Mouse (Mus musculus): ENCODE results near the gene Zc3h10. TPM values are rescaled to one million over a fixed set of nuclear protein-coding genes. Genes with fewer than 3 reads are reported as not detected.
"Not testable (repeated sequence)": the region's sequence is repeated elsewhere in the genome, so short reads cannot be mapped to it uniquely, and the experiment has no call there.

The Zc3h10 gene
- total RNA-seq, 2 experiments from 2014 or later, result 9.1 to 12.0 TPM

- peak in 1 of 2 experiments; percentile 35 for DNase-seq (ENCODE audit: low spot score in 2 of 2)
Measured at GRCm38 (mm10) chr10:128524732-128525662, 22.6 kb downstream of the Zc3h10 start.

- no peak for DNase-seq (ENCODE audit: low spot score in 2 of 2)
Measured at GRCm38 (mm10) chr10:128524111-128524731, 23.4 kb downstream of the Zc3h10 start.

GRCm38 (mm10) chr10:128522351-128522750, 25.2 kb downstream of the Zc3h10 start:
- no peak for DNase-seq (ENCODE audit: low spot score in 2 of 2)

GRCm38 (mm10) chr10:128520591-128520990, 27.0 kb downstream of the Zc3h10 start:
- DNase-seq (ENCODE audit: low spot score in 2 of 2), result no peak

GRCm38 (mm10) chr10:128518833-128519232, 28.7 kb downstream of the Zc3h10 start:
- peak in 1 of 2 experiments; percentile 49 for DNase-seq (ENCODE audit: low spot score in 2 of 2)

GRCm38 (mm10) chr10:128516677-128517076, 30.9 kb downstream of the Zc3h10 start:
- DNase-seq (ENCODE audit: low spot score in 2 of 2), result no peak

GRCm38 (mm10) chr10:128516029-128516428, 31.5 kb downstream of the Zc3h10 start:
- DNase-seq (ENCODE audit: low spot score in 2 of 2), result no peak

- no peak for DNase-seq (ENCODE audit: low spot score in 2 of 2)
Measured at GRCm38 (mm10) chr10:128515044-128515443, 32.5 kb downstream of the Zc3h10 start.

- no peak for DNase-seq (ENCODE audit: low spot score in 2 of 2)
Measured at GRCm38 (mm10) chr10:128511761-128512160, 35.8 kb downstream of the Zc3h10 start.

- no peak for DNase-seq (ENCODE audit: low spot score in 2 of 2)
Measured at GRCm38 (mm10) chr10:128511189-128511588, 36.4 kb downstream of the Zc3h10 start.

- DNase-seq (ENCODE audit: low spot score in 2 of 2), result no peak
Measured at GRCm38 (mm10) chr10:128510301-128510700, 37.3 kb downstream of the Zc3h10 start.

GRCm38 (mm10) chr10:128509831-128510230, 37.7 kb downstream of the Zc3h10 start:
- DNase-seq (ENCODE audit: low spot score in 2 of 2), result no peak

GRCm38 (mm10) chr10:128509203-128509602, 38.4 kb downstream of the Zc3h10 start:
- no peak for DNase-seq (ENCODE audit: low spot score in 2 of 2)

GRCm38 (mm10) chr10:128508260-128508659, 39.3 kb downstream of the Zc3h10 start:
- DNase-seq (ENCODE audit: low spot score in 2 of 2), result no peak

- DNase-seq (ENCODE audit: low spot score in 2 of 2), result no peak
Measured at GRCm38 (mm10) chr10:128505974-128506373, 41.6 kb downstream of the Zc3h10 start.

GRCm38 (mm10) chr10:128505371-128505667, 42.3 kb downstream of the Zc3h10 start:
- not testable (repeated sequence) for DNase-seq (ENCODE audit: low spot score in 2 of 2)

GRCm38 (mm10) chr10:128504641-128505370, 42.8 kb downstream of the Zc3h10 start:
- no peak for DNase-seq (ENCODE audit: low spot score in 2 of 2)

- DNase-seq (ENCODE audit: low spot score in 2 of 2), result no peak
Measured at GRCm38 (mm10) chr10:128504012-128504411, 43.6 kb downstream of the Zc3h10 start.

GRCm38 (mm10) chr10:128503532-128503931, 44.0 kb downstream of the Zc3h10 start:
- no peak for DNase-seq (ENCODE audit: low spot score in 2 of 2)

GRCm38 (mm10) chr10:128502341-128502740, 45.2 kb downstream of the Zc3h10 start:
- no peak for DNase-seq (ENCODE audit: low spot score in 2 of 2)

- DNase-seq (ENCODE audit: low spot score in 2 of 2), result peak; percentile 57 to 63
Measured at GRCm38 (mm10) chr10:128499116-128499671, 48.4 kb downstream of the Zc3h10 start.

Measured in layer of hippocampus, postnatal 14 days (tissue).